Mouse (Mus musculus) brain, embryonic 18.5 days (tissue): ENCODE results near the gene Scn8a.

Experiments used
- DNase-seq: peaks from one replicate; pipeline ENCODE4 v3.0.0-alpha.2; 2012; ENCODE audit warnings: low read depth, low spot score

Gene Scn8a

DNA sequence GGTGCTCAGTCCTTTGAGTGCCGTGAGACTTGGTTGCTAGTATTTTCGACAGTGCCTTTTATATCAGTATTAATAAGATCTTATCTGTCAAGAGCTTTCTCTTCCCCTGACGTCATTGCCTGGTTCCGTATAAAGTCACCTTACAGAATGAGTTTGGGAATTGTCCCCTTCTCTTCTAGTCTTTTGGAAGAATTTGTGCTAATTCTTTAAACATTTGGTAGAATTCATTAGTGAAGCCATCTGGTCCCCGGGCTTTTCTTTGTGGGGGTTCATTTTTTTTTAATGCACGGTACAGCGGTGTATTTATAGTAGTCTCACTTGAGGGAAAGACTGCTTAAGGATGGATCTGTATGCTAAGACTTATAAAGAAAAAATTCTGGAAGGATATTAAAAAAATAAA is 84.3 kb downstream of the Scn8a start:
- DNase-seq, result no peak

GRCm38 (mm10) chr15:100954751-100955150 is 85.1 kb downstream of the Scn8a start:
- DNase-seq, result no peak

DNA sequence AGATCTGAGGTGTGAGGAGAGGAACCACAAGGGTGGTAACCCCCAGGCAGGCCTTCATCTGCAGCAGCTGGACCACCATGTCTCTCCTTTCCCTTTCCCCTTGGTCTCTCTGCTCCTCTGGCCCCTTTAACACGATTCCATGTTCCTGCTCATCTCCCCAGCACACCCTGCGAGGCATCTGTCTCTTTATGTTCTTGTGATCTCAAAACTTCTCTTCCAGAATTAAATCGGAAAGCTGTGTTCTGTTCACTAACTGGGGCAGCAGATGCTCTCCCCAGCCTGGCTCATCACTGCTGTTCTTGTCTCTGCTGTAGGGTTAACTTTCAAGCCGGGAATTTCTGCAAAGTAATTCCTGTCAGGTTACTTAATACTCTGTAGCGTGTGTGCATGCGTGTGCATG is 91.3 kb downstream of the Scn8a start:
- DNase-seq, result no peak

DNA sequence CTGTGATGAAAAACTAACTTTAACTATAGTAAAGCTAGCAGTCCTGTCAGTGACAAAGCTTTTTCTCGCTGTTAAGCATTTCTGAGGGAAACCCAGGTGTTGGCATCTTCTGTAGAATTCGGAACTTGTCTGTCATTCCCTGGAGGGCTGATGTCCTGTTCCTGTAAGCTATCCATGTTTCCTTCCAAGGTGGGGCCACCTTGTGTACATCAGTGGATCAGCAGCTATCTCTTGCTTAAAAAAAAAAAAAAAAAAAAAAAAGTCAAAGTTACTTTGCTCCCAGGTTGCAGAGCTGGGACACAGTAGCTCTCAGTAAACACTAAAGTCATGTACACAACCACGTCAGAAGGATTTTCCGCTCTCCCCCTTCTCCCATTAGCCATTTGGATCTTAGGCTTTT is 91.9 kb downstream of the Scn8a start:
- no peak for DNase-seq

DNA sequence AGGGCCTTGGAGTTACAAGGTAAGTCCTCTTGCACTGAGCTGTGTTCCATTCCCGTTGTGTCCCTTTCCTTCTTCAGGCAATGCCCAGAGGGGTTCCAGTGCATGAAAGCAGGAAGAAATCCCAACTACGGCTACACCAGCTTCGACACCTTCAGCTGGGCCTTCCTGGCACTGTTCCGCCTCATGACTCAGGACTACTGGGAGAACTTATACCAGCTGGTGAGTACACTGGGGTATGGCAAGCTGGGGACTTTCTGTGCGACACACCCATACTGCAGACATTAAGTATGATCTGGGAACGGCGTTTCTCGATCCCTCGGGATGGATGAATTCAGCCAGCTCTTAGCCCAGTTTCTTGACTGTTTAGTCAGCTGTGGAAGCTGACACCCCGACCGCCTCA is 101.8 kb downstream of the Scn8a start:
- DNase-seq, result no peak

GRCm38 (mm10) chr15:100972795-100973194 is 103.1 kb downstream of the Scn8a start:
- DNase-seq, result no peak

- no peak for DNase-seq
Observed at GRCm38 (mm10) chr15:100974679-100975078, 105.0 kb downstream of the Scn8a start.

- DNase-seq, result no peak
Observed at GRCm38 (mm10) chr15:100983427-100984153, 113.9 kb downstream of the Scn8a start.

- no peak for DNase-seq
Observed at GRCm38 (mm10) chr15:100984154-100984893, 114.7 kb downstream of the Scn8a start.

DNA sequence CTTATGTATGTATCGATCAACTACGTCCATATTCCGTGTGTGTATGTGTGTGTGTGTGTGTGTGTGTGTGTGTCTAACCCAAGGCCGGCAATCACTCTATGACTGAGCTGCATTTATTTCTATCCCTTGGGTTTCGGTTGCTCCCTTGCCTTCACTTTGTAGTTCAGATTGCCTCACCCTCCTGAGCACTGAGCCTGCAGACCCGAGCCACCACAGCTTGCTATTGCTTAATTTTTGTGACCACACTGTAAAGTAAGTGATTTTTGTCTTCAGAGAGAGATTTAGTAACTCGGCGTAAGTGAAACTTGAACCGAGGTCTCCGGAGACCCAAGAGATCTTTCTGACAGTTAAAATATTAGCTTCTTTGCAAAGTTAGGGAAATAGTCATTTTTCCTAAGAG is 116.8 kb downstream of the Scn8a start:
- no peak for DNase-seq

GRCm38 (mm10) chr15:100987031-100987430 is 117.4 kb downstream of the Scn8a start:
- no peak for DNase-seq

GRCm38 (mm10) chr15:100990283-100990682 is 120.6 kb downstream of the Scn8a start:
- no peak for DNase-seq

DNA sequence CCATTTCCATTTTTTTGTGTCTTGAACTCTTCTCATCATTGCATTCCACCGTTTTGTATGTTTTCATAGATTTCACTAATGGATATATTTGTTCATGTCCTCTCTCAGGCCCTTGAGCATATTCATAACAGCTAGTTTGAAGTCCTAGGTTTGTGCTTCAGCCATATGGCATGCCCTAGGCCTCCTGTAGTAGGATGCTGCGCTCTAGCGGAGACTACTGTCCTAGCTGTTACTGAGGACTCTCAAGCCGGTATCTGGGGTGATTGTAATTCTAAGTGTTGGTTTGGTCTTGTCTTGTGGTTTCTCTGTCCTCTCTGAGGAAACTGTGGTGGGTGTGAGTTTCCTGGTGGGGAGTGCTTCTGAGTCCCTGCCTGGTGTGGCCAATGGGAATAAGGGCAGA is 127.4 kb downstream of the Scn8a start:
- DNase-seq, result no peak

DNA sequence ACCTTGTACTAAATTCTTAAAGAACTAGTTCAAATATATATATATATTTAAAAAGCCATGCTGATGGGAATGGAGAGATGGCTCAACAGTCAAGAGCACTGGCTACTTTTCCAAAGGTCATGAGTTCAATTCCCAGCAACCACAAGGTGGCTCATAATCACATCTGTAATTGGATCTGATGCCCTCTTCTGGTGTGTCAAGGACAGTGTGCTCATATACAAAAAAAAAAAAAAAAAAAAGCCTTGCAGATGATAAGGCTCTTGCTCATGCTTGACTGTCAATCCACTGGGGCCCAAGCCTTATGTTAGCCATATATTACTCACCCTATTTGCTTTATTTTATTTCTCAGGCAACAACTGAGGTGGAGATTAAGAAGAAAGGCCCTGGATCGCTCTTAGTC is 132.0 kb downstream of the Scn8a start:
- no peak for DNase-seq

- DNase-seq, result no peak
Observed at GRCm38 (mm10) chr15:101002466-101002865, 132.8 kb downstream of the Scn8a start.

- no peak for DNase-seq
Observed at GRCm38 (mm10) chr15:101004538-101004937, 134.9 kb downstream of the Scn8a start.

DNA sequence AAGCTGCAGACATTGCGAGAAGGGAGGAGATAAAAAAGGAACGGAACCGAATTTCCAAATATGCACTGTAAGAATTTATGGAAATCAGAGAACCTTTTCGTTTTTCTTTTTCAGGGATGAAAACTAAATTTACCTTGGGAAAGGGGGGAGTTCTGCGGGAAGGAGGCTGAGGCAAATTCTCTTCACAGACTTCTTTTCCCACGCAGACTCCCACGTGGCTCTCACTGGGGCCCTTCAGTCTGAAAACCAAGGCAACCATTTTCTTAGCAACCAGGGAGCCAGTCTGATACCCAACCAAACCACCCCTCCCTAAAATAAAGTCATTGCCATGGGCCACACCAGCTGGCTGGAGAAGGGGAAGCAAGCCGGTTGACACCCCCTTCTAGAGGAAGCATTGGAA is 136.1 kb downstream of the Scn8a start:
- no peak for DNase-seq

DNA sequence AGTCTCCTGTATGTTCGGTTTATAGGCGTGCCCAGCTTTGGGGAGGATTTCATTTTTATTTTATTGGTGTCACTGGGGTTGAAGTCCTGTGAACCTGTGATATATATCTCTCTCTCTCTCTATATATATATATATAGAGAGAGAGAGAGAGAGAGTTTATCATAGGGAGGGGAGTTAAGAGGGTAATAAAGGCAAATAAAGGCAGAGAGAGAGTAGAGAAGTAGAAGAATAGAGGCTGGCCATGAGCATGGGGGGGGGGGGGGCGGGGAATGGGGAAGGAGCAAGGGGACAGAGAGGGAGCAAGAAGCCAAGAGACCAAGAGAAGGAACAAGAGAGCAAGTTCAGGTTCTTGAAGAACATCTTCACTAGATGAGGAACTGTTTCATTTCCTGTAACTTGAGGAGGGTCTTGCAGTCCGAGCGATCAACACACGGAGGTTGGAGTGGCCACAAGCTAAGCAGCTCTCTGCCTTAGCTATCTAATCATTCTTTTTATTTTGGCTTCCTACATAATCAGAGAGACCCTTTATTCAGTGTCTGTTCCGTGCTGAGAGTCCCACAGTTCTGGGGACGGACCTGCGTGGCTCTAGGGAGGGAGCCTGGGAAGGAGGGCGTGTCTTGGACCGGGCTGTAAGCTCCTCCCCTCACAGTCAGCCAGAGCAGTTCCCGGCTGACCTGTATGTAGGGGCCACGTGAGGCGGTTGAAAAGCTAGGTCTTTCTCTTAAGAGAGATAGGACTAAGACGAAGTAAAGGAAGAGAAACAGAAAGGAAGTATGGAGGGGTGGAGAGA is 136.8 kb downstream of the Scn8a start:
- no peak for DNase-seq

DNA sequence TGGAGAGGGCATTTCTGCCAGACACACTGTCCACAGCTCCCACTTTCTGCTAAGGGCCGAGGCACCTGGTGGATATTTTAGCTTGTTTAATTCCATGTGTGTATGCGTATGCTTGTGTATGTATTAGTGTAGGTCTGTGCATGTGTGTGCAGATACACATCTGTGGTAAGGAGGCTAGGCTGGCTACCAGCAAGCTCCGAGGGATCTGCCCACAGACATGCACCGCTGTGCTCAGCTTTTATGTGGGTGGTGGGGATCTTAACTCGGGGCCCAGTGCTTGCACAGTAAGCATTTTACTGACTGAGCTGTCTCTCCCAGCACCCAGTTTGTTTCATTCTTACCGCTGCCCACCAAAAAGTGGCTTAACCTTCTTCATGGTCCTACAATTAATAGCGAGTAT is 137.6 kb downstream of the Scn8a start:
- DNase-seq, result no peak

- DNase-seq, result no peak
Observed at GRCm38 (mm10) chr15:101008386-101009010, 138.8 kb downstream of the Scn8a start.

GRCm38 (mm10) chr15:101011352-101011751 is 141.7 kb downstream of the Scn8a start:
- no peak for DNase-seq

DNA sequence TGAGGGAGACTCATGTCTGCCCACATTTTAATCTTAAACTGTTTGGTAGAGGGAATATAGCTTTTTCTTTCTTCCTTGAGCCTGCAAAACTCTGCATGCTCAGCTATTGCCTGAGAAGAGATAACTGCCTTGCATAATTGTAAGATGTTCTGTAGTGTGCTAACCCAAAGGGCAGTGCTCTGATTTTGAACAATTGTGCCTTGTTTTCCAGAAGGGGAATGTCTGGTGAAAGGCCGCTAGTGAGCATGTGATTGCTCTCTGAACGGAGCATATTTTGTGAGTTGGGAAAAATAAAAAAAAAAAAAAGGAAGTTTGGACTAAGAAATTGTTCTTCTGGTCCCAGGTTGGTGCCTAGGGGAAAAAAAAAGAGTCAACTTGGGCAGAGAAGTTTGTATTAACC is 159.3 kb downstream of the Scn8a start:
- DNase-seq, result no peak
